Mouse (Mus musculus) embryo, embryonic 11.5 days (tissue): ENCODE measurements at regions not wholly inside any gene's neighbourhood (a gene's known extent, or its start where the extent isn't known, plus 50 kb on each side); places are given as distances from the start of the nearest gene placed in this dataset.
A peak's percentile ranks its signal among the peaks of the same experiment; 100 is the strongest.
"Not testable (repeated sequence)": the region's sequence is repeated elsewhere in the genome, so short reads cannot be mapped to it uniquely, and the experiment has no call there.

Experiments
- DNase-seq: peaks from one replicate; pipeline ENCODE4 v3.0.0-alpha.2; 2012; ENCODE audit warnings: low read depth, low spot score

- no peak for DNase-seq
These were observed 348.4 kb upstream of the Tbl1xr1 start for GRCm38 (mm10) chr3:21728019-21728418.

DNA sequence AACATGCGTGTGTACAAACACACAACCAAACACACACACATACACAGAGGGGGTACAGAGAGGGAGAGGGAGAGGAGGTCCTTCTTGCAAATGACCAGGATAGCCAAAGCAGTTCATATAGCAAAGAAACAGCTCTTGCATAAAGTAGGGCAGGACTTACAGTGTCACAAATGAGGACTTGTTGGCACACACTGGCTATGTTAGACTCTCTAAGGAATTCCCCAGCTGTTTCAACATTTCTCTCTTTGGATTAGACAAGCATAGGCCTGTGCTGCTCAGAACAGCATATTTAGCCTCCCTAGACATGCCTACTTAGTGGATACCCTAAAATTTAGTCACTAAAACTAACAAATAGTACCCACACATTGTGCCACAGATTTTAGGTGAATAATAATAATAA, 347.1 kb upstream of the Tbl1xr1 start:
- no peak for DNase-seq

DNA sequence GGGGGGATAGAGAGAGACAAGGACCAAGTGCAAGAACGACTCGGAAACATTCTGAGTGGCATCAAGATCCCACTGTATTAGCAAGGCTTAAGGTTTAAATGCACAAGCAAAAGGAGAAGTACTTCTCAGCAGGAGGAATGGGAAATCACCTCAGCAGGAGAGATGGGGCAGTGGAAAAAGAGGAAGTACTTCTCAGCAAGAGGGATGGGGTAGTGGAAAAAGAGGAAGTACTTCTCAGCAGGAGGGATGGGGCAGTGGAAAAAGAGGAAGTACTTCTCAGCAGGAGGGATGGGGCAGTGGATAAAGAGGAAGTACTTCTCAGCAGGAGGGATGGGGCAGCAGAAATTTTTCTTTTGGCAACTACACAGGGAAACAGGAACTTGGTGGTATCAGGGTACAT, 340.8 kb upstream of the Tbl1xr1 start:
- DNase-seq = not testable (repeated sequence)

- DNase-seq = no peak
These were observed 336.7 kb upstream of the Tbl1xr1 start for GRCm38 (mm10) chr3:21739720-21740119.

GRCm38 (mm10) chr3:21744107-21744506, 332.3 kb upstream of the Tbl1xr1 start:
- no peak for DNase-seq

GRCm38 (mm10) chr3:21760516-21761218, 315.8 kb upstream of the Tbl1xr1 start:
- DNase-seq = no peak

GRCm38 (mm10) chr3:21761219-21761600, 315.2 kb upstream of the Tbl1xr1 start:
- no peak for DNase-seq

- DNase-seq = no peak
These were observed 314.5 kb upstream of the Tbl1xr1 start for GRCm38 (mm10) chr3:21761909-21762308.

GRCm38 (mm10) chr3:21768081-21768480, 308.4 kb upstream of the Tbl1xr1 start:
- no peak for DNase-seq

DNA sequence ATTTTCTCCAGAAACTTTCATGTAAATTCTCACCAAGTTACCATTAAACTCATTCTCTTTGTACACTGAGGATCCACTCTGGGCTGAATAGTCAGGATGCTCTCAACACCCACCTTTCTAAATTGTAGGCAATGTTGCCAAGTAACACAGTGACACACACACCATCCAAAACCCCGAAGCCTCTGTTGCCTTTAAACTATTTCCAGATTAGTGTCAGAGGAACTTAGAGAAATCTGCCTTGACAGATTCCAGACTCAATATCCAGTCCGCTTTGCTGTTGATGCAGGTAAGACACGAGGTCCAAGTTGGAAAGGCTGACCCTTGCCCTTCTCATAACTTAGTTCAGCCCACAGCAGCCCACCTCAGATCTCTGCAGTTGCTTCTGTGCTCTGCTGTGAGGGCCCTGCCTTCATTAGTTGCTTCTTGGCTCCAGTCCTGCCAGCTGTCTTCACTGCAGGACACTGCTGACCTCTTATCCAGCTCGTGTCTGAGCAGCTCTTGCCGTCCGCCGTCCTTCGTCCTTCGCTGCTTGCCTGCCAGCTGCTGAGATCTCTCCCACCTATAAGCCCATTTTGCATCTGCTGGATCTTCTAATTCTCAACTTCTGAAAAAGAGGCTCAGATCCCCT, 306.4 kb upstream of the Tbl1xr1 start:
- DNase-seq = no peak

DNA sequence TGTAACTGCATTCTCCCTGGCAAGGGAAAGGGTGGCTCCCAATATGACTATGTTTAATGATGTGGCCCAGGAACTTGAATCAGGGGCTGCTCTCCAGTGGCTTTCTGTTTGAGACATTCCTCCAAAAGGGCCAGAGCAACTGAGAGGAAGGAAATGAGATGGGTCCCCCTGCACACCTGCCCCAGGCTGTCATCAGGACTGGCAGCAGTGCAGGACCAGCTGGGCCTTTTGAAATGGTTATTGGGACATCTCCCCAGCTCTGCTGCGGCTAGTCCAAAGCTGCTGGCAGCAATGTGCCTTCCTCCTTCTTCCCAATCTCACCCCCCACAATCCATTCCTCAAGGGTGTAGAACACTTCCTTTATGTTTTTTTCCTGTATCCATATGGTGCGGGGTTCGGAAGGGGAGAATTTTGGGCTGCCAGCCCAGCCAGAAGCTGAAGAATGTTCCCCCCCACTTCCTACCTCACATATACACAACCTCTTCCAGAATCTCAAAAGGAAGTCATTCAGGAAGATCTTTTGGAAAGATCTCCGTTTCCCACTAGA, 304.6 kb upstream of the Tbl1xr1 start:
- DNase-seq = no peak

GRCm38 (mm10) chr3:21774172-21774842, 302.1 kb upstream of the Tbl1xr1 start:
- no peak for DNase-seq

- no peak for DNase-seq
These were observed 297.7 kb upstream of the Tbl1xr1 start for GRCm38 (mm10) chr3:21778789-21779188.

GRCm38 (mm10) chr3:21791983-21792631, 284.3 kb upstream of the Tbl1xr1 start:
- no peak for DNase-seq

DNA sequence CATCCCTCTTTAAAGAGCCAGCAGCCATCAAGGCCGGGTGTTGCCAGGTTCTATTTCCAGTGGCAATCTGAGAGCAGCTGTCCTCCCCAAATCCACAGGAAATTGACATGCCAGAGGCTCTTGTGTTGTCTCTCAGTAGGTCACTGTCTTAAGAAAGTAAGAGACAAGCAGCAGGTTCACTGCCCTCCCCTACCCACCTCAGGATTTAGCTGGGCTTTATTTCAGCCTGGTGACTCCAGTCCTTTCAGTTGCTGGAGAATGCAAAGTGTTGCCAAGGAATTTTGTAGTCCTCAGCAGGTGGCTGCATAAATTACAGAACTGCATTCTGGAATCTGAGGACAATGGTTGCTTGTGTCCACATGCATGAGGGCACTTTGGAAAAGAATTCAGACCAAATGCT, 278.3 kb upstream of the Tbl1xr1 start:
- DNase-seq = no peak

DNA sequence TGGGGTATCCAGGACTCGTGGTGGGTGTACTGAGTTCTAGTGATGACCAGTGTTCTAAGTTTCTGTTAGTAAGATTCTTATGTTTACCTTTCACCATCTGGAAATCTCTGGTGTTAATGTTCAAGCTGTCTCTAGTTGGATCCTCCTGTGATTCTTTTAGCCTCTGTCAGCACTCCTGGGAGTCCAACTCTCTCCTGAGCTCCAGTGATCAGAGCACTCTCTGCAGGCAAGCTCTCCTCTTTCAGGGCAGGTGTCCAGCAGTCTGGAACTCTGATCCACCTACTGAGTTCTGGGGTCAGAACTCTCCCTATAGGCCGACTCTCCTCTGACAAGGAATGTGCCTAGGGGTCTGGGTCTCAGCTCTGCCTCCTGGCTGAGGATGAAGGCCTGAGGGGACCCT, 272.6 kb upstream of the Tbl1xr1 start:
- not testable (repeated sequence) for DNase-seq

DNA sequence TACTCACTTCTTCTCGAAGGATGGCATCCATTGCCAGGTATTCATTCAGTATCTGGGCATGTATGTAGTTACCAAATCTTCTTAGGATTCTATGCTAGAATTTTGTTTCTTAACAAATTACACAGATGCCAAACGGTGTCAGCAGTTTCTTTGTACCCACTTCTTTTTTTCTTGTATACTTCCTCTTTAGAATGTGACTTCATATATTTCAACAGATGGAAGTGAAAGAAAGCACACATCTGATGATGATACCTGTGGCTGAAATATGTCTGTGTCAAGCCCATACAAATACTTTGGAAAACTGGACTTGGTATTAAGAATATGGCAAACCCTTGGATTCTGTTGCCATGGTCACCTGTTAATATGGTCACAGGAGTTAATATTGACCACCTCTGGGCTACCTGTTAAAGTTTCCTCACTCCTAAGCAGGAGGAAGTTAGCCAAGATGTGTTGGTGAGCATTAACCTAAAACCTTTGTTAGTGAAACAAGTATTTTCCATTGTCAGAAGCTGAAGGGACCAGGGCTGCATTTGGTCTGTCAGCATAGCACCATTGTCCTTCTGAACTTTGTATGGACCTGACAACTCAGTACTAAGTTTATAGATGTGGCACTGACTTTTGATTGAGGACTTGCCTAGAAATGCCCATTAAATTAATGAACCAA, 269.8 kb upstream of the Tbl1xr1 start:
- no peak for DNase-seq

- no peak for DNase-seq
These were observed 267.9 kb upstream of the Tbl1xr1 start for GRCm38 (mm10) chr3:21808539-21808938.

GRCm38 (mm10) chr3:21809769-21810470, 266.5 kb upstream of the Tbl1xr1 start:
- peak; percentile 52 for DNase-seq

GRCm38 (mm10) chr3:21813401-21813800, 263.1 kb upstream of the Tbl1xr1 start:
- DNase-seq = no peak
